ENCODE assay signal across 9 mouse cellular contexts in the genomic region with DNA sequence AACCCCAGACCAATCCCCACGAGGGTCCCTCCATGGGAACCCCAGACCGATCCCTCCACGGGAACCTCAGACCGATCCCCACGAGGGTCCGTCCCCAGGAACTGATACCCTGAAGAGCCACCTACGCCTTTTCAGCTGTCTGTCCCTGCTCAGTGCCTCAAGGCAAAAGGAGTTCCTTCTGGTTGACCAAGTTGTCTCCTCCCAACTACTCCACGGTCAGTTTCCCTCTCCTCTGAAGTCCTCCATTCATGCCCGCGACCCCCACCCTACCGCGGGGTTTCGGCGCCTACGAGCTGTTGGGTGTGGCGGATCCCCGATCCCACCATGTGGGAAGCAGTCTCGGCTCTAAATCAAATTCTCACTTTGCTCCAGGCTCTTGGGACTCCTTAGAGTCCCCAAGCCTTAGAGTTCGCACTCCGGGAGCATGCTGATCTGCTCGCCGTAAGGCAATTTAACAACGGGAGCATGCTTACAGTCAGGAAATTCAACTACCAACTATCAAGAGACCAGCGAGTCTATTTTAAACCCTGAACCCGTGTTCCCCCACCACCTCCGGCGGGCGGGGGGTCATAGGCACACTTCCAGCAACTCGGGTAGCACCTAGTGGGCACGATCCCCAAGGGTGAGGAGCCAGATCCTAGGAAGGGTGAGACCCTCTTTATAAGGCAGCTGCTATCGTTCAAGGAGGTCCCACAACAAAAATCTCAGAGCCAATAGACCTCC. TPM values are rescaled to one million over a fixed set of nuclear protein-coding genes. Genes with fewer than 3 reads are reported as not detected.
DNase-seq lines count a peak whose midpoint lies in the region; ATAC-seq lines count a peak whose summit lies in the region.
"Had no signal": no experiment of that assay in that cellular context is flagged by ENCODE, and none has a peak within 500 bp of the region (broad histone marks: within the 10 kb centered on the region; RNA-seq: fewer than 3 reads in every experiment).

No protein-coding gene starts in this region.

- H3K36me3 ChIP-seq in embryonic facial prominence, embryonic 11.5 days (replicated peaks; ENCODE audit: control insufficient read depth, insufficient read depth, low read depth, low read length), result no peaks in the 10 kb centered on the region
- H3K36me3 ChIP-seq in midbrain, embryonic 11.5 days (ENCODE audit: control insufficient read depth, insufficient read depth, low read length), result no peaks in the 10 kb centered on the region

- 0 out of 2 replicates have a peak, but pooled peaks have one; percentile 42 for ATAC-seq in embryonic facial prominence, embryonic 11.5 days (replicated peaks; ENCODE audit: insufficient number of reproducible peaks, low FRiP score, low TSS enrichment, low read depth)
- no peak for ATAC-seq in midbrain, embryonic 11.5 days (ENCODE audit: low FRiP score)
- no peak for ATAC-seq in granulocyte monocyte progenitor cell, adult 5-6 weeks (replicated peaks; ENCODE audit: poor library complexity, severe bottlenecking)

- intact Hi-C loops in left cerebral cortex, postnatal 10 days (cut with DNase I), result no loop called here

- H3K27ac ChIP-seq in embryonic facial prominence, embryonic 11.5 days (replicated peaks; ENCODE audit: low read depth, low read length), result no peak overlapping the region
- H3K27ac ChIP-seq in midbrain, embryonic 11.5 days (ENCODE audit: low read depth, low read length), result no peak overlapping the region

- no peaks in the 10 kb centered on the region; the same call in 1 of the 2 replicates for H3K4me1 ChIP-seq in embryonic facial prominence, embryonic 11.5 days (ENCODE audit: control insufficient read depth, insufficient read depth, low read length)
- no peaks in the 10 kb centered on the region for H3K4me1 ChIP-seq in midbrain, embryonic 11.5 days (ENCODE audit: control insufficient read depth, insufficient read depth, low read length)
- H3K4me1 ChIP-seq: megakaryocyte, embryonic 14.5 days had no signal

- H3K27me3 ChIP-seq in embryonic facial prominence, embryonic 11.5 days (ENCODE audit: control insufficient read depth, insufficient read depth, low read length), result no peaks in the 10 kb centered on the region
- H3K27me3 ChIP-seq in midbrain, embryonic 11.5 days (ENCODE audit: control insufficient read depth, insufficient read depth, low read length), result 0 out of 2 replicates have a peak, but pooled peaks cover 2% of the 10 kb centered on the region

- H3K4me2 ChIP-seq in embryonic facial prominence, embryonic 11.5 days (ENCODE audit: low read depth, low read length), result peak overlapping the region; percentile 67
- peak overlapping the region; percentile 53 for H3K4me2 ChIP-seq in midbrain, embryonic 11.5 days

- H3K4me3 ChIP-seq in embryonic facial prominence, embryonic 11.5 days (ENCODE audit: low read depth, low read length), result peak overlapping the region; percentile 45
- H3K4me3 ChIP-seq in midbrain, embryonic 11.5 days (ENCODE audit: low read depth, low read length), result peak overlapping the region; percentile 31
- H3K4me3 ChIP-seq: megakaryocyte, embryonic 14.5 days had no signal

- H3K9me3 ChIP-seq in embryonic facial prominence, embryonic 11.5 days (replicated peaks; ENCODE audit: control insufficient read depth, low read length), result no peaks in the 10 kb centered on the region; the same call in 1 of the 2 replicates
- peaks cover 8% of the 10 kb centered on the region for H3K9me3 ChIP-seq in midbrain, embryonic 11.5 days (ENCODE audit: control insufficient read depth, low read length)

- H3K9ac ChIP-seq in embryonic facial prominence, embryonic 11.5 days (replicated peaks; ENCODE audit: low read length), result peak overlapping the region; percentile 52
- peak overlapping the region; percentile 27 for H3K9ac ChIP-seq in midbrain, embryonic 11.5 days (ENCODE audit: low read length)

- DNase-seq in ZHBTc4 (ENCODE audit: low read depth, low spot score), result peak; percentile 43
- peak; percentile 29 for DNase-seq in embryonic facial prominence, embryonic 11.5 days (ENCODE audit: low spot score)
- DNase-seq in heart, postnatal 4 days, result peak; percentile 41
- DNase-seq in midbrain, embryonic 11.5 days (ENCODE audit: low spot score, missing footprints), result peak; percentile 91
- DNase-seq in left cerebral cortex, adult 11 months (ENCODE audit: low spot score), result no peak
- no peak for DNase-seq in left cerebral cortex, postnatal 10 days (ENCODE audit: extremely low spot score in 1 of 2, low spot score in 2 of 2)
- no peak for DNase-seq in right cerebral cortex, postnatal 36 days (ENCODE audit: low spot score in 2 of 2)

- WGBS in embryonic facial prominence, embryonic 11.5 days, result 51% methylated on average over 31 of the region's 31 CpGs
- 37% methylated on average over 31 of the region's 31 CpGs for WGBS in midbrain, embryonic 11.5 days

RNA-seq across cellular contexts. Expression of a gene that starts 0.8 kb away (rescaled TPM):
- 61.2 and 71.1 TPM in 2 replicates for polyA plus RNA-seq in embryonic facial prominence, embryonic 11.5 days (2014; fragmentation: Nextera tagmentation; extraction: Ambion mirVana)
- 10 to 100 TPM; 76.1 to 79.8 TPM for total RNA-seq in heart, postnatal 4 days (2021)
- polyA plus RNA-seq in midbrain, embryonic 11.5 days (2014; fragmentation: Nextera tagmentation; extraction: Ambion mirVana), result 20.9 and 25.3 TPM in 2 replicates
- 1 to 10 TPM; 1.7 TPM for total RNA-seq in left cerebral cortex, postnatal 10 days (2021)
- not detected in 2 replicates for total RNA-seq in granulocyte monocyte progenitor cell, adult 5-6 weeks (2014; fragmentation: Nextera tagmentation)
- total RNA-seq in granulocyte monocyte progenitor cell, adult 5-6 weeks (2017), result not detected in 2 replicates

Comparison
In these comparisons a context has a peak if more than half of its experiments do, and no peak if none do; other contexts are left out.
1. DNase-seq: peak in ZHBTc4 (single experiment), embryonic facial prominence, embryonic 11.5 days (single experiment), heart, postnatal 4 days (single experiment) and midbrain, embryonic 11.5 days (single experiment); none in left cerebral cortex, adult 11 months (single experiment), left cerebral cortex, postnatal 10 days (0 of 2) and right cerebral cortex, postnatal 36 days (0 of 2).
2. RNA of a gene that starts 0.8 kb away (total RNA-seq): 76.1 to 79.8 TPM in heart, postnatal 4 days; 1.7 TPM in left cerebral cortex, postnatal 10 days and not detected in granulocyte monocyte progenitor cell, adult 5-6 weeks; every median in the first group is over 10 times any median in the second.